Mouse (Mus musculus): ENCODE measurements at regions not wholly inside any gene's neighbourhood (a gene's known extent, or its start where the extent isn't known, plus 50 kb on each side); places are given as distances from the start of the nearest gene placed in this dataset.
A peak's percentile ranks its signal among the peaks of the same experiment; 100 is the strongest.

- DNase-seq = no peak
Observed at GRCm38 (mm10) chr8:109415906-109416305, 77.9 kb upstream of the Pmfbp1 start.

GRCm38 (mm10) chr8:109416327-109417100 is 77.3 kb upstream of the Pmfbp1 start:
- DNase-seq = peak; percentile 40 to 43

- DNase-seq = peak in 1 of 2 experiments; percentile 31
Observed at GRCm38 (mm10) chr8:109417222-109417621, 76.6 kb upstream of the Pmfbp1 start.

- DNase-seq = no peak
Observed at GRCm38 (mm10) chr8:109417971-109418370, 75.9 kb upstream of the Pmfbp1 start.

DNA sequence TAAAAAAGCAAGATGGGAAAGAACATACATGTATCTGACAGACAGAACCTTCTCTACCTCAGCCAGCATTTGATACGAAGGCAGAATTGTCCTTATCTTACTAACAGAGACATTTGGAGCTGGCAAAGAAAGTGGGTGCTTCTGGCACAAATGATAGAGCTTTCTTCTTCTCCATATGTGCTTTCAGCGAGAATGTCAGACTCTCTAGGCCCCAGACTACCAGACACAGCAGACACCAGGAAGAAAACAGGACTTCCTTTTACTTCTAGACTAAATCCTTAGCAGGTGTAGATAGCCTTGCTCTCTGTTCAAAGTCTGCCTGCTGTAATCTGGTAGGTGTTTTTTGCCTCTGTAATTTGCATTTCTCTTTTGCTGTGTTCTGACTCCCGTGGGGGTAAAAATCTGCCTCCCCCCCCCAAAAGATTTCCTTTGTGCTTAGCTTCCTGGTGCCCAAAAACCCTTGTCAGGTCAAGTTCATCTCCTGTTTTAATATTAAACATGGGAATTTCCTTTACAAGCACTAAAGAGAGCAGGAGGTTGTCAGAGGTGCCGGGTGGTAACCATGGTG is 74.7 kb upstream of the Pmfbp1 start:
- DNase-seq = no peak

GRCm38 (mm10) chr8:109424004-109424403 is 69.8 kb upstream of the Pmfbp1 start:
- DNase-seq = no peak

DNA sequence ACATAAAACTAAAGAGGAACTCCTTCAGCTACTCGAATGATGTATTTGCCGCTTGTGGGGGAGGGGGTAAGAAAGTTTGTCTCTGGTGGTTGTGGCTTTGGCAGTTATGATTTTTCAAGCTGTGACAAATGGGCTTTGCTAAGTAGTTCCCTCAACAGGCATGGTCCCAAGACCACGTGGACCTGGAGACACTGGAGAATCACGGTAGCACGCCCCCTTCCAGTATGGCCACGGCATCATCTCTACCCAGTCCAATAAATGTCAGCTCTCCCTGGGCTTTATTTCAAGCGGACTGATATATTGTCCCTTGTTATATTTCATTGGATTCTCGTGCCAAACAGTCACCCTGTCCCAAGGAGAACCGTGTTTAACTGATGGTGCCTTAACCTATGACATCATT is 65.3 kb upstream of the Pmfbp1 start:
- DNase-seq = no peak

DNA sequence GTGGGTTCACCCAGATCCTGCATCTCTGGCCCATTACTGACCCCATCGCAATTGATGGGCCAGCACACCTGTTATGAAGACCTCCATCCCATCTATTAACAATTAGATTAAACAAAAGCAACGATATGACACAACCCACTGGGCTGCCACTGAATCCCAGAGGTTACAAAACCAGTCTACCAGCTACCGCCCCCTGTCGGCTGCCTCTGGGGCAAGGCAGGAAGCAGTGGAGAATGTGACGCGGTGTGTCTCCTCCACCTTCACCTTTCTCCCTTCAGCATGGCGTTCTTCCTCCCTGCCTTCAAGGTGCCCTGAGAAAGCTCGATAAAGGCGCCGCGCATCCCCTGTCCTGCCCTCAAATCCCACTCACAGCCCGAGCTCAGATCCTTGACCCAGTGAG is 59.3 kb upstream of the Pmfbp1 start:
- DNase-seq = no peak

GRCm38 (mm10) chr8:109436056-109436455 is 57.8 kb upstream of the Pmfbp1 start:
- no peak for DNase-seq

- DNase-seq = no peak
Observed at GRCm38 (mm10) chr8:109436830-109437567, 56.8 kb upstream of the Pmfbp1 start.

- no peak for DNase-seq
Observed at GRCm38 (mm10) chr8:109438531-109438930, 55.3 kb upstream of the Pmfbp1 start.

Small RNA genes in the stretch of these regions (microRNA-seq; reads per million reads assigned to microRNA genes)
- gene Gm23163 = 0 reads per million in 2 experiments

Data from layer of hippocampus, postnatal 36 days (tissue).